Mouse (Mus musculus): ENCODE data around the gene Ppig. TPM values are rescaled to one million over a fixed set of nuclear protein-coding genes. Genes with fewer than 3 reads are reported as not detected.
A peak's percentile ranks its signal among the peaks of the same experiment; 100 is the strongest.
"Not testable (repeated sequence)": the region's sequence is repeated elsewhere in the genome, so short reads cannot be mapped to it uniquely, and the experiment has no call there.

Ppig gene
- 10 to 100 TPM; 33.8 to 40.1 TPM for total RNA-seq (2021)
- long read RNA-seq, experiment 1, full-length matches to known transcripts, result 11 of 22 reads
- long read RNA-seq, experiment 1, partial matches to known transcripts, result 0 of 22 reads
- long read RNA-seq, experiment 1, other reads (novel, unspliced or antisense), result 11 of 22 reads
- long read RNA-seq, experiment 2, full-length matches to known transcripts, result 6 of 8 reads
- long read RNA-seq, experiment 2, partial matches to known transcripts, result 0 of 8 reads
- long read RNA-seq, experiment 2, other reads (novel, unspliced or antisense), result 2 of 8 reads

GRCm38 (mm10) chr2:69722273-69722649, at the start of gene Ppig:
Gene Ppig (plus strand): TSS chr2:69722545.
- no peak for DNase-seq

- no peak for DNase-seq
These were observed 48.6 kb upstream of the Ppig start for GRCm38 (mm10) chr2:69673723-69674122.

- DNase-seq, result no peak
These were observed 47.1 kb upstream of the Ppig start for GRCm38 (mm10) chr2:69675266-69675665.

GRCm38 (mm10) chr2:69676713-69677112, 45.6 kb upstream of the Ppig start:
- DNase-seq, result no peak

- not testable (repeated sequence) for DNase-seq
These were observed 45.1 kb upstream of the Ppig start for GRCm38 (mm10) chr2:69677215-69677614.

- DNase-seq, result no peak
These were observed 42.4 kb upstream of the Ppig start for GRCm38 (mm10) chr2:69679990-69680389.

- no peak for DNase-seq
These were observed 40.4 kb upstream of the Ppig start for GRCm38 (mm10) chr2:69681931-69682330.

GRCm38 (mm10) chr2:69683036-69683805, 39.1 kb upstream of the Ppig start:
- no peak for DNase-seq

GRCm38 (mm10) chr2:69684488-69684887, 37.9 kb upstream of the Ppig start:
- DNase-seq, result no peak

- no peak for DNase-seq
These were observed 32.1 kb upstream of the Ppig start for GRCm38 (mm10) chr2:69690214-69690613.

- no peak for DNase-seq
These were observed 31.5 kb upstream of the Ppig start for GRCm38 (mm10) chr2:69690843-69691242.

- DNase-seq, result no peak
These were observed 28.8 kb upstream of the Ppig start for GRCm38 (mm10) chr2:69693501-69693900.

- DNase-seq, result no peak
These were observed 21.9 kb upstream of the Ppig start for GRCm38 (mm10) chr2:69700446-69700845.

- no peak for DNase-seq
These were observed 10.2 kb upstream of the Ppig start for GRCm38 (mm10) chr2:69712171-69712570.

GRCm38 (mm10) chr2:69712981-69713625, 9.2 kb upstream of the Ppig start, which contains the start of gene Fastkd1:
Gene Fastkd1 (minus strand): TSS chr2:69713516.
- peak; percentile 92 to 95 for DNase-seq

- DNase-seq, result no peak
These were observed 8.7 kb upstream of the Ppig start for GRCm38 (mm10) chr2:69713626-69714014.

GRCm38 (mm10) chr2:69714126-69714525, 8.2 kb upstream of the Ppig start:
- DNase-seq, result no peak

- no peak for DNase-seq
These were observed 5.9 kb upstream of the Ppig start for GRCm38 (mm10) chr2:69716483-69716882.

- DNase-seq, result no peak
These were observed 3.2 kb upstream of the Ppig start for GRCm38 (mm10) chr2:69719121-69719520.

GRCm38 (mm10) chr2:69722650-69723518, 539 bp downstream of the Ppig start:
- DNase-seq, result peak; percentile 94 to 96

GRCm38 (mm10) chr2:69723519-69723825, 1.1 kb downstream of the Ppig start:
- DNase-seq, result no peak

GRCm38 (mm10) chr2:69745091-69745490, 22.7 kb downstream of the Ppig start:
- no peak for DNase-seq
